Mouse (Mus musculus) embryonic fibroblast, embryonic 13.5 days (primary cell): ENCODE data around the gene Grin3b. TPM values are rescaled to one million over a fixed set of nuclear protein-coding genes. Genes with fewer than 3 reads are reported as not detected.

Experiments
- H3K27ac ChIP-seq: 2 replicates; pipeline ENCODE4 v1.5.1; 2012; ENCODE audit warnings: low read length, control low read depth, inconsistent platforms; ENCODE audit not compliant: insufficient read depth
- H3K4me1 ChIP-seq: 2 replicates; pipeline ENCODE4 v1.6.1; 2011; ENCODE audit warnings: low read length; ENCODE audit not compliant: control insufficient read depth, insufficient read depth
- H3K4me3 ChIP-seq: 2 replicates; pipeline ENCODE4 v1.5.1; 2011; ENCODE audit warnings: mild to moderate bottlenecking, control low read depth, low read length; ENCODE audit not compliant: insufficient read depth
- CTCF ChIP-seq: IDR thresholded peaks from 2 replicates; pipeline ENCODE4 v1.5.1; 2011; ENCODE audit warnings: mild to moderate bottlenecking, control low read depth, low read length, moderate library complexity, borderline replicate concordance; ENCODE audit not compliant: insufficient read depth
- POLR2A ChIP-seq: IDR thresholded peaks from 2 replicates; pipeline ENCODE4 v1.6.1; 2011; ENCODE audit warnings: low read depth, mild to moderate bottlenecking, control low read depth, low read length, moderate library complexity
- polyA plus RNA-seq: library from polyadenylated mRNA; stranded (reverse); fragments of >200 nt; gene quantifications from 2 replicates; pipeline ENCODE4 v1.2.4, GENCODE M21; 2011; ENCODE audit warnings: low read depth; ENCODE audit not compliant: missing spikeins, insufficient read length

The Grin3b gene
- polyA plus RNA-seq, 1 experiment, result 0.16 TPM

- Histone ChIP-seq H3K27ac (peak overlapping the region; percentile 74), H3K4me1 (peaks cover 8% of the 10 kb centered on the region), H3K4me3 (peak overlapping the region; percentile 87)
- TF ChIP-seq CTCF, result no peak
- no peak for TF ChIP-seq POLR2A
Measured at GRCm38 (mm10) chr10:79928030-79928694, 42.4 kb upstream of the Grin3b start.

- H3K27ac ChIP-seq, result no peak overlapping the region
- peaks cover 12% of the 10 kb centered on the region for H3K4me1 ChIP-seq
- TF ChIP-seq CTCF (no peak), POLR2A (no peak)
- peak overlapping the region; percentile 87 for H3K4me3 ChIP-seq
Measured at GRCm38 (mm10) chr10:79928907-79929701, 41.4 kb upstream of the Grin3b start.

GRCm38 (mm10) chr10:79929967-79930825 lies 40.3 kb upstream of the Grin3b start:
- H3K4me1 ChIP-seq, result peaks cover 14% of the 10 kb centered on the region
- no peak overlapping the region for H3K4me3 ChIP-seq
- H3K27ac ChIP-seq, result no peak overlapping the region
- TF ChIP-seq CTCF (no peak), POLR2A (no peak)

- peaks cover 14% of the 10 kb centered on the region for H3K4me1 ChIP-seq
- H3K27ac ChIP-seq, result no peak overlapping the region
- H3K4me3 ChIP-seq, result no peak overlapping the region
- no peak for TF ChIP-seq POLR2A
- no peak for TF ChIP-seq CTCF
Measured at GRCm38 (mm10) chr10:79930826-79931186, 39.7 kb upstream of the Grin3b start.

- no peak for TF ChIP-seq POLR2A
- TF ChIP-seq CTCF, result no peak
- no peak overlapping the region for H3K27ac ChIP-seq
- H3K4me1 ChIP-seq, result peaks cover 17% of the 10 kb centered on the region
- H3K4me3 ChIP-seq, result no peak overlapping the region
Measured at GRCm38 (mm10) chr10:79931797-79932196, 38.7 kb upstream of the Grin3b start.

GRCm38 (mm10) chr10:79932736-79933135 lies 37.8 kb upstream of the Grin3b start:
- Histone ChIP-seq H3K4me1 (peaks cover 17% of the 10 kb centered on the region), H3K4me3 (no peak overlapping the region), H3K27ac (no peak overlapping the region)
- TF ChIP-seq CTCF (no peak), POLR2A (no peak)

GRCm38 (mm10) chr10:79933145-79933679 lies 37.3 kb upstream of the Grin3b start:
- H3K4me3 ChIP-seq, result no peak overlapping the region
- peaks cover 17% of the 10 kb centered on the region for H3K4me1 ChIP-seq
- no peak for TF ChIP-seq POLR2A
- no peak for TF ChIP-seq CTCF
- H3K27ac ChIP-seq, result no peak overlapping the region

GRCm38 (mm10) chr10:79933861-79934260 lies 36.7 kb upstream of the Grin3b start:
- Histone ChIP-seq H3K4me3 (no peak overlapping the region), H3K4me1 (peaks cover 17% of the 10 kb centered on the region), H3K27ac (no peak overlapping the region)
- TF ChIP-seq CTCF (no peak), POLR2A (no peak)

- H3K4me1 ChIP-seq, result peaks cover 17% of the 10 kb centered on the region
- no peak overlapping the region for H3K4me3 ChIP-seq
- TF ChIP-seq POLR2A (no peak), CTCF (no peak)
- H3K27ac ChIP-seq, result no peak overlapping the region
Measured at GRCm38 (mm10) chr10:79934272-79934721, 36.2 kb upstream of the Grin3b start.
